Mouse (Mus musculus) ES-Bruce4 (cell line): Measurements from ENCODE around the gene Pip4k2b. TPM values are rescaled to one million over a fixed set of nuclear protein-coding genes. Genes with fewer than 3 reads are reported as not detected.
A peak's percentile ranks its signal among the peaks of the same experiment; 100 is the strongest.

ENCODE experiments used
- H3K27ac ChIP-seq: 2 replicates; pipeline ENCODE4 v1.5.1; 2012; ENCODE audit warnings: low read length, inconsistent platforms; ENCODE audit not compliant: insufficient read depth
- H3K27me3 ChIP-seq: 2 replicates; pipeline ENCODE4 v1.6.1; 2012; ENCODE audit warnings: mild to moderate bottlenecking, low read length, inconsistent platforms; ENCODE audit not compliant: control insufficient read depth, poor library complexity, insufficient read depth, severe bottlenecking
- H3K36me3 ChIP-seq: 2 replicates; pipeline ENCODE4 v1.6.1; 2012; ENCODE audit warnings: inconsistent platforms, mild to moderate bottlenecking, low read length, moderate library complexity; ENCODE audit not compliant: control insufficient read depth, poor library complexity, insufficient read depth, severe bottlenecking
- H3K4me1 ChIP-seq: one replicate; pipeline ENCODE4 v1.8.1; 2011; ENCODE audit warnings: low read length; ENCODE audit not compliant: control insufficient read depth, insufficient read depth
- H3K4me3 ChIP-seq: 2 replicates; pipeline ENCODE4 v1.5.1; 2011; ENCODE audit warnings: low read depth, mild to moderate bottlenecking, low read length
- H3K9ac ChIP-seq: 2 replicates; pipeline ENCODE4 v1.6.1; 2012; ENCODE audit warnings: low read depth, mild to moderate bottlenecking, inconsistent platforms; ENCODE audit not compliant: poor library complexity, severe bottlenecking
- H3K9me3 ChIP-seq: replicated peaks from 2 replicates; pipeline ENCODE4 v1.6.1; 2012; ENCODE audit warnings: mild to moderate bottlenecking, low read length, inconsistent platforms; ENCODE audit not compliant: control insufficient read depth, poor library complexity, insufficient read depth, severe bottlenecking
- CTCF ChIP-seq: IDR thresholded peaks from one replicate; pipeline ENCODE4 v1.8.1; 2011; ENCODE audit warnings: low read depth, low read length
- EP300 ChIP-seq: IDR thresholded peaks from 2 replicates; pipeline ENCODE4 v1.6.1; 2011; ENCODE audit warnings: low read depth, low read length; ENCODE audit not compliant: insufficient read depth
- POLR2A ChIP-seq: IDR thresholded peaks from one replicate; pipeline ENCODE4 v1.8.1; 2011; ENCODE audit warnings: low read length; ENCODE audit not compliant: insufficient read depth
- polyA plus RNA-seq: library from polyadenylated mRNA; stranded (reverse); fragments of >200 nt; gene quantifications from 2 replicates; pipeline ENCODE4 v1.2.4, GENCODE M21; 2011; ENCODE audit warnings: low read depth; ENCODE audit not compliant: missing spikeins, insufficient read depth, insufficient read length

Pip4k2b gene
- polyA plus RNA-seq, 1 experiment = 35.0 TPM

GRCm38 (mm10) chr11:97717369-97718280 is 26.9 kb downstream of the Pip4k2b start:
- H3K4me1 ChIP-seq = no peaks in the 10 kb centered on the region
- no peak overlapping the region for H3K4me3 ChIP-seq
- H3K27ac ChIP-seq = no peak overlapping the region
- H3K27me3 ChIP-seq = no peaks in the 10 kb centered on the region
- no peaks in the 10 kb centered on the region for H3K9me3 ChIP-seq
- peaks cover 45% of the 10 kb centered on the region for H3K36me3 ChIP-seq
- H3K9ac ChIP-seq = no peak overlapping the region
- no peak for TF ChIP-seq POLR2A
- no peak for TF ChIP-seq CTCF
- no peak for TF ChIP-seq EP300

GRCm38 (mm10) chr11:97716021-97716420 is 28.5 kb downstream of the Pip4k2b start:
- no peaks in the 10 kb centered on the region for H3K4me1 ChIP-seq
- H3K9ac ChIP-seq = no peak overlapping the region
- H3K27me3 ChIP-seq = no peaks in the 10 kb centered on the region
- H3K4me3 ChIP-seq = no peak overlapping the region
- no peak overlapping the region for H3K27ac ChIP-seq
- TF ChIP-seq EP300 = no peak
- no peak for TF ChIP-seq POLR2A
- TF ChIP-seq CTCF = no peak
- no peaks in the 10 kb centered on the region for H3K9me3 ChIP-seq
- H3K36me3 ChIP-seq = peaks cover 34% of the 10 kb centered on the region

- H3K27ac ChIP-seq = no peak overlapping the region
- no peaks in the 10 kb centered on the region for H3K4me1 ChIP-seq
- TF ChIP-seq POLR2A = no peak
- TF ChIP-seq CTCF = no peak
- no peak for TF ChIP-seq EP300
- H3K9me3 ChIP-seq = no peaks in the 10 kb centered on the region
- no peaks in the 10 kb centered on the region for H3K27me3 ChIP-seq
- H3K36me3 ChIP-seq = peaks cover 34% of the 10 kb centered on the region
- no peak overlapping the region for H3K9ac ChIP-seq
- no peak overlapping the region for H3K4me3 ChIP-seq
Measured at GRCm38 (mm10) chr11:97714784-97715760, 29.4 kb downstream of the Pip4k2b start.

GRCm38 (mm10) chr11:97714356-97714755 is 30.1 kb downstream of the Pip4k2b start:
- no peaks in the 10 kb centered on the region for H3K9me3 ChIP-seq
- peak; percentile 34 for TF ChIP-seq CTCF
- TF ChIP-seq POLR2A = no peak
- TF ChIP-seq EP300 = no peak

GRCm38 (mm10) chr11:97713896-97714295 is 30.6 kb downstream of the Pip4k2b start:
- Histone ChIP-seq H3K36me3 (peaks cover 30% of the 10 kb centered on the region), H3K4me3 (no peak overlapping the region), H3K9ac (no peak overlapping the region), H3K4me1 (no peaks in the 10 kb centered on the region), H3K27ac (no peak overlapping the region), H3K9me3 (no peaks in the 10 kb centered on the region), H3K27me3 (no peaks in the 10 kb centered on the region)
- no peak for TF ChIP-seq CTCF
- TF ChIP-seq EP300 = no peak
- TF ChIP-seq POLR2A = no peak

More at GRCm38 (mm10) chr11:97714356-97714755, 30.1 kb downstream of the Pip4k2b start:
- no peak overlapping the region for H3K27ac ChIP-seq
- no peaks in the 10 kb centered on the region for H3K27me3 ChIP-seq
- H3K9ac ChIP-seq = no peak overlapping the region
- no peak overlapping the region for H3K4me3 ChIP-seq
- H3K36me3 ChIP-seq = peaks cover 29% of the 10 kb centered on the region
- no peaks in the 10 kb centered on the region for H3K4me1 ChIP-seq
